Mouse (Mus musculus): ENCODE data around the gene Ascc2.

GRCm38 (mm10) chr11:4680126-4680525 is 42.6 kb downstream of the Ascc2 start:
- TF ChIP-seq CTCF (IDR thresholded peaks at IDR 0.05; ENCODE audit: extremely low read depth, insufficient read length, insufficient replicate concordance, low read depth, low read length), result no peak
- no peak for TF ChIP-seq POLR2A (IDR thresholded peaks at IDR 0.05; ENCODE audit: low read depth, low read length)

Data from small intestine, adult 2 months (tissue).